Mouse (Mus musculus): ENCODE measurements around the gene Ndufv1.
"Not testable (repeated sequence)": the region's sequence is repeated elsewhere in the genome, so short reads cannot be mapped to it uniquely, and the experiment has no call there.

Gene Ndufv1

DNA sequence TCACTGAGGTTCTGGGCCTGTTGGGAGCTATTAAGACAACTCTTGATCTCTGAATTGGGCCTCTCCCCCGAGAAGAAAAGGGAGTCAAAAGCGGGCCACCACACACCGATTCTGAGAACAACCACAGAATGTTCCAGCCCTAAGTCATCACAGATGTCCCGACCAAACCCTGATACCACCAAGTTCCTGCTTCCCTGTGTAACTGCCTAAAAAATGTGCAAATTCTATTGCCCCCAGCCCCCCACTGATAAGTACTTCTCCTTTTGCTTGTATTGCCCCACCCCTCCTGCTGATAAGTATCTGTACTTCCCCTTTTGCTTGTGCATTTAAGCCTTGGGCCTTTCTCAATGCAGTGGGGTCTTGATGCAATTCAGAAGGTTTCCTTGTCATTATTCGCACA is 31.5 kb upstream of the Ndufv1 start:
- DNase-seq (ENCODE audit: extremely low read depth, low read depth), result peak; percentile 91

DNA sequence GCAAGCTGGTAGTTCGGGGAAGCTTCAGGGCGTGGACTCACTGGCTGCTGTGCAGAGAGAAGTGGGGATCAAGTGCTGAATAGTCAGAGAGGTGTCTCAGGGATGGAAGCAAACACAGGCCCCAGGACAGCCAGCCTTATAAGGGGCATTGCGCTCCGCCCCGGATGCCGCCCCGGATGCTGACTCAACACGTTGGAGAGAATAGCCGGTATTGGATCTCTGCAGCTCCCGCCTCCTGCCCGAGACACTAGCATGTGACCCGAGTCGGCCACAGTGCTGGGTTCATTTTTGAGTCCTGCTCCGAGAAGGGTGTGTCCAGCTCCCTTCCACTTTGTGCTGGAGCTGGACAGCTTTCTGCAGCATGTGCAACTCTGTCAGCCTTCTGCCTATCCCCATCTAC is 29.5 kb upstream of the Ndufv1 start:
- no peak for DNase-seq (ENCODE audit: extremely low read depth, low read depth)

GRCm38 (mm10) chr19:4041500-4041899 is 28.9 kb upstream of the Ndufv1 start:
- DNase-seq (ENCODE audit: extremely low read depth, low read depth), result not testable (repeated sequence)

- not testable (repeated sequence) for DNase-seq (ENCODE audit: extremely low read depth, low read depth)
Observed at GRCm38 (mm10) chr19:4040941-4041340, 28.3 kb upstream of the Ndufv1 start.

DNA sequence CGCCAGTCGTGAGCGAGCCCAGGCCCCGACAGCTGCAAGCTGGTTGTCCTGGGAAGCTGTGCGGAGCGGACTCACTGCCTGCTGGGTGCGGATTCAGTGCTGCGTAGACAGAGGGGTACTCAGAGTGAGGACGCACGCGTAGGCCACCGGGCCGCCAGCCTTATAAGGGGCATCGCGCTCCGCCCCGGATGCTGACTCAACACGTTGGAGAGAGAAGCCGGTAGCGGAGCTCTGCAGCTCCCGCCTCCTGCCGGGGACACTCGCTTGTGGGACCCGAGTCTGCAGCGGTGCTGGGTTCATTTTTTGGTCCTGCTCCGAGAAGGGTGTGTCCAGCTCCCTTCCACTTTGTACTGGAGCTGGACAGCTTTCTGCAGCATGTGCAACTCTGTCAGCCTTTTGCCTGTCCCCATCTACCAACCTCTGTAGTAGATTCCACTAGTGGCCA is 25.2 kb upstream of the Ndufv1 start, which contains the start of gene Gstp1:
Gene Gstp1, minus strand, starts transcription at position 198 of the 445 bp plus-strand sequence.
- peak; percentile 72 for DNase-seq (ENCODE audit: extremely low read depth, low read depth)

GRCm38 (mm10) chr19:4037154-4037787 is 24.7 kb upstream of the Ndufv1 start:
- DNase-seq (ENCODE audit: extremely low read depth, low read depth), result not testable (repeated sequence)

DNA sequence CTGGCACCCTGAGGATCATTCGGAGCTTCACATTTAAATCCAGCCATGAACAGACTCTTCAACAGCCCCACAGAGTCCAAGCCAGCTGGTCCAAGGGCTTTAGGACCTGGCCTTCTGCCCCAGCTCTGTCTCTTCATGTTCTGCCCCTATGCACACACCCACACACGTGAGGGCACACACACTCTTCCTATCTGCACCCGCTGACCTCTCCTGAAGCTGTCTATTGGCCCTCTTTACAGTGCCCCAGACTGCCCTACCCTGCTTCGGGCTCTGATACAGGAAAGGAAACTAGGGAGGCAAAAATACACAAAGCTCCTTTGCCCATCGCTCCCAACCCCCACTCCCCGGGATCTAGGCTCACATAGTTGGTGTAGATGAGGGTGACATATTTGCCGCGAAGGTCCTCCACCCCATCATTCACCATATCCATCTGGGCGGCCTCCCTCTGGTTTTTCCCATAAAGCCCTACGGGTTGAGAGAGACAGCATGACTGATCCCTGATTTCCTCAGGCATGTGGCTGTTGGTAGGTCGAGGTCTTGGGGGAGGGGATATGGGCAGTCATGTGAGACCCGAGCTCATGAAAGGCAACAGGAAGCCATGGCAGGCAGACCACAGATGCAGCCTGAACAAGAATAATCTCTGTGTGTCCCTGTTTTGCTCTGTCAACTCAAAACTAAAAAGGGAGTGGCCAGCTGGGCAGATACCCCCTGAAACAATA is 23.9 kb upstream of the Ndufv1 start:
- no peak for DNase-seq (ENCODE audit: extremely low read depth, low read depth)

DNA sequence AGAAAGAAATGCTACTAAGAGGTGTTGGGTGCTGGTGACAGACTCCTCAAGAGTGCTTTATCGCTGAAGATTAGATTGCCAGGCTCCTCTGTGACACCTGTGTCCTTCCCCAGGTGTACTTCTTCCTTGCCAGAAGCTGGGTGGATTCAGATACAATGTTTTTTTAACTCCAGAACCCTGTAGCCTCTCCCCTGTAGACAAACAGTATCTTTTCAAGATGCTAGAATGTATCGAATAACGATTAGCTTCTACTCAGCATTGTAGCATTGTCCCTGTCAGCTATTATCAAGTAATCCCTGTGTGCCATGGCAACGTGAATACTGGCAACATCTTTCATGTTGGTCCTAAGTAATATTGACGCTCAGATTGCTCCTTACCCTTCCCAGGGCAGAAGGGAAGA is 21.1 kb upstream of the Ndufv1 start:
- no peak for DNase-seq (ENCODE audit: extremely low read depth, low read depth)

- DNase-seq (ENCODE audit: extremely low read depth, low read depth), result no peak
Observed at GRCm38 (mm10) chr19:4033298-4033697, 20.7 kb upstream of the Ndufv1 start.

DNA sequence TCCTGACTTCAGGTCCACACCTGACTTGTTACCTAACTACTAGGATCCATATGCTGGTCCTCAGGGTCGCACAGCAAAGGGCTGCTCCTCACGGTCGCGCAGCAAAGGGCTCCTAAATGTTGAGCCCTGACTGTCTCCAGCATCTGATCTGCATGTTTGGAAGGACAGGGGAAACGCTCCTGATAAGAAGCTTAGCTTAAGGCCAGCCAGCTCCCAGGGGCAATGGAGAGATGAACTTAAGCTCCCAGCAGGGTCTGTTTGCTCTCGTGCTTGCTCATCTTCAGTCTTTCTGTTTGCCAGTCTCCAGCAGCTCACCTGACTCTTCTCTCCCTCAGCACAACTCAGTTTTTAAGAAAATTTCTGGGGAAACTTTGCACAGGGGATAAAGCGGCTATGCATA is 20.1 kb upstream of the Ndufv1 start:
- DNase-seq (ENCODE audit: extremely low read depth, low read depth), result no peak

- DNase-seq (ENCODE audit: extremely low read depth, low read depth), result no peak
Observed at GRCm38 (mm10) chr19:4027576-4027975, 15.0 kb upstream of the Ndufv1 start.

GRCm38 (mm10) chr19:4023185-4023584 is 10.6 kb upstream of the Ndufv1 start:
- no peak for DNase-seq (ENCODE audit: extremely low read depth, low read depth)

- peak; percentile 22 for DNase-seq (ENCODE audit: extremely low read depth, low read depth)
Observed at GRCm38 (mm10) chr19:4018743-4019583, 6.4 kb upstream of the Ndufv1 start.

GRCm38 (mm10) chr19:4017921-4018587 is 5.4 kb upstream of the Ndufv1 start:
- DNase-seq (ENCODE audit: extremely low read depth, low read depth), result no peak

DNA sequence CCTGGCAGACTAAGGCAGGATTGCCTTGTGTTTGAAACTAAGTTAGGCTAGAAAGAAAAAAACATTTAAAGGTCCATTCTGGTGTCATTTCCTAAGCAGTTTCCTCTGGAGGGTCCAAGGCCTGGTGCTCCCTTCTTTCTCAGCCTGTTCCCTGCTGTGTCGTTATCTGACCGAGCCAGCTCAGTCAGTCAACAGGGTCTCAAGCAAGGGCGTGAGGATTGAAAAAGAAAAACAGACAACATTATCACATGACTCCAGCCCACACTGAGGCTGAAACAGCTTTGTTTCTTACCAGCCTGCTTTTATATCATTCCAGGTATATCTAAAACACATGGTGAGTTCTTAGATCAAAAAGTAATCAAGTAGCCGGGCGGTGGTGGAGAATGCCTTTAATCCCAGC is 3.0 kb upstream of the Ndufv1 start:
- DNase-seq (ENCODE audit: extremely low read depth, low read depth), result no peak

DNA sequence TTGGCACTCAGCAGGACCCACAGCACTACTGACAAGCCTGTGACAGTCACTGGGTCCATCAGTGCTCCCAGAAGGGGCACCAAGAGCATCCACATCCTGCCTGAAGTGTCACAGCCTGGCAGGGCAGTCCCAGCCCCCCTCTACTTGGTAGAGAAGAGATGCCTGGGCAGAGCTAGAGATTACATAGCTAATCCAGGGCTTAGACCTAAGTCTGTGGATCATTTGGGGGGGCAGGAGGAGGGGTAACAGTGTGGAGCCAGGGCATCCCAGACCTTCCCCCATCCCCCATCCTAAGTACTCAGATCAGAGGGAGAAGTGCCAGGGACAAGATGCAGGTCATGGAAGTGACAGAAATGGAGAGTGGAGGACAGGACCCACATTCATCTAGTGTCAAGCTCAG is 2.2 kb upstream of the Ndufv1 start:
- no peak for DNase-seq (ENCODE audit: extremely low read depth, low read depth)

DNA sequence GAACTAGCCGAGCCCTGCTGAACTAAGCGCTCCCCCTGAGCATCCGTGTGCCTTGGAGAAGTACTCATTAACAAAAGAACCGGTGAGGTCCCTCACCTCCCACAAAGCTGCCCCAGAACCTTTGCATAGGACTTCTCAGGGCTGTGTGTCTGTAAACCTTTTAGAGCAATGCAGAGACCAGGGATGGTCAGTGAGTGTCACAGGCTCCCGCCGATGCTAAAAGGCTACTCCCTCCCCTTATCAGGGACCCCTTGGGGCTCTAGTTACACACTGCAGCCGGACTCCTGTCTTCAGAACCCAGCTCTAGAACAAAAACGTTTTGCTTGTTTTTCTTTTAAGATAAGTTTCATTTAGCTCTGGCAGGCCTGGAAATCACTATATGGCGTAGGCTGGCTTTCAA is 460 bp upstream of the Ndufv1 start:
- DNase-seq (ENCODE audit: extremely low read depth, low read depth), result no peak

GRCm38 (mm10) chr19:4011086-4011485 is 1.5 kb downstream of the Ndufv1 start:
- no peak for DNase-seq (ENCODE audit: extremely low read depth, low read depth)

DNA sequence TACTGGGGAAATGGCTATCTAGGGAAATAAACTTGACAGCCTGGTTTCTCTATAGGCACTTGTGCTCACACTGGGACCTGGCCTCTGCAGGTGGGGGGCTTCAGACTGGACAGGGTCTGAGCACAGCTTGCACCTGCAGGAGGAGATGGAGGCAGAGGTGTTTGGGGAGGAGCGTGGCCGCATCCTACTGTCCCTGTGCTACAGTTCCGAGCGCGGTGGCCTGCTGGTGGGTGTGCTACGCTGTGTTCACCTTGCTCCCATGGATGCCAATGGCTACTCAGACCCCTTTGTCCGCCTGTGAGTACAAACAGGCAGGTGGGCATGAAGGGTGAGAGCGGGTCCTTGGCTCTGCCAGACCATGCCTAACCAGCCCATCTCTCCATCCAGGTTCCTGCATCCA is 6.6 kb downstream of the Ndufv1 start:
- DNase-seq (ENCODE audit: extremely low read depth, low read depth), result no peak

GRCm38 (mm10) chr19:4005091-4005490 is 7.5 kb downstream of the Ndufv1 start:
- DNase-seq (ENCODE audit: extremely low read depth, low read depth), result no peak

DNA sequence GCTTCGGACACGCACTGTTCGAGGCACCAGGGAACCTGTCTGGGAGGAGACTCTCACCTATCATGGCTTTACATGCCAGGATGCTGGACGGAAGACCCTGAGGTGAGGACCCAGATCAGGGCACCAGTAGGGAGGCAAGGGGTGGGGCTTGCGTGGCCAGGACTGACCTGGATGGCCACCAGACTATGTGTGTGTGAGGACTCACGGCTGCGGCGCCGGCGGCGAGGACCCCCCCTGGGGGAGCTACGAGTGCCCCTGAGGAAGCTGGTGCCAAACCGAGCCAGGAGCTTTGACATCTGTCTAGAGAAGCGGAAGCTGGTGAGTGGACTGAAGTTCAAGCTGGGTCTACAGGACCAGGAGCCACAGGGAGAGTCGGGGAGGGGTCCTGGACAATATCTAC is 8.3 kb downstream of the Ndufv1 start:
- no peak for DNase-seq (ENCODE audit: extremely low read depth, low read depth)

DNA sequence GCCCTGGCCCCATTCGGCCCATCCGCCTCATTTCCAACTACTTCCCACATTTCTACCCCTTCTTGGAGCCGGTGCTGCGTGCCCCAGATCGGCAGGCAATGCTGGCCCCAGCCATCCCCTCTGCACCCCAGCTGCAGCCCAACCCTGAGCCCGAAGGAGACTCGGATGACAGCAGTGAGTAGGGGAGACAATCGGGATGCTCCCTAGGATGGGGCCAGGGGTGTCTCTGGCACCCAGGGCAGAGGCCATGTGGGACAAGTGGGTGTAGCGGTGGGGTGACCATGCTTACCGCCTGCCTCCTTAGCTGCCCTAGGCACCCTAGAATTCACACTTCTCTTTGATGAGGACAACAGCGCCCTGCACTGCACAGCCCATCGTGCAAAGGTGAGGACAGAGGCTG is 9.0 kb downstream of the Ndufv1 start:
- DNase-seq (ENCODE audit: extremely low read depth, low read depth), result no peak
